Mouse (Mus musculus): ENCODE data around the gene Nol12. TPM values are rescaled to one million over a fixed set of nuclear protein-coding genes. Genes with fewer than 3 reads are reported as not detected.
A peak's percentile ranks its signal among the peaks of the same experiment; 100 is the strongest.

Nol12 gene
- polyA plus RNA-seq, 1 experiment from 2014 or later: 57.4 TPM

DNA sequence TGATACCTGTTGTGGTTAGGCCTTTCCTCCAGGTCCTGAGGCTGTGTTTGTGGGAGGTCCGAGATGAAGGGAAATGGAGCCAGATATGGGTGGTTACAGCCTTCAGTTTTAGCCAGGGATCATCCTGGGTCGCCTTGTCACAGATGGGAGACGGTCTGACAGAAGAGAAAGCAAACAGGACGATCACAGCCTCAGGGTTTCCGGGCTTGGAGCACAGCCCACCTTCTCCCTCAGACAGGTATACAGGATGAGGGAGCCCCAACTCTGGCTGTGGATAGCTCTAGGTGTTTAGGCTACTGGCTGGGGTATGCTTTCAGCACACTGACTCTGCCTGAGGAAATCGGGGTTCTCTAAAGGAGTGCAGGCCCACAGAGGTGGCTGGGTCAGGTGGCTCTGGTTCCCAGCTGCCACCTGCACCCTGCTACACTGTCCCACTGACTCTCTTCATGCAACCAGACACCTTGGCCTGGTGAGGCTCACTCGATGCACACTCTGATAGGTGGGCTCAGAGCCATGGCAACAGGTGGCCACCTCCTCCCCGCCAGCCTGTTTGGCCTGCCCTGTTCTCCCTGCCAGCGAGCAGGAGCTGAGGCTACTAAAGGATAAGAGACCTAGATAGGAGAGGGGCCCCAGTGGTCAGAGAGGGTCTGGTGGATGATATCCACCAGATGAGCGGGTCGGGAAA, 51.9 kb downstream of the Nol12 start:
- Histone ChIP-seq H3K27me3 (no peaks in the 10 kb centered on the region), H3K36me3 (peaks cover 14% of the 10 kb centered on the region), H3K4me1 (peaks cover 45% of the 10 kb centered on the region), H3K9me3 (no peaks in the 10 kb centered on the region), H3K27ac (replicated peaks) (no peak overlapping the region), H3K4me2 (replicated peaks) (no peak overlapping the region), H3K9ac (replicated peaks) (no peak overlapping the region), H3K4me3 (no peak overlapping the region)
- no peak for ATAC-seq (replicated peaks)
- WGBS: 68% methylated on average over 11 of the region's 11 CpGs

DNA sequence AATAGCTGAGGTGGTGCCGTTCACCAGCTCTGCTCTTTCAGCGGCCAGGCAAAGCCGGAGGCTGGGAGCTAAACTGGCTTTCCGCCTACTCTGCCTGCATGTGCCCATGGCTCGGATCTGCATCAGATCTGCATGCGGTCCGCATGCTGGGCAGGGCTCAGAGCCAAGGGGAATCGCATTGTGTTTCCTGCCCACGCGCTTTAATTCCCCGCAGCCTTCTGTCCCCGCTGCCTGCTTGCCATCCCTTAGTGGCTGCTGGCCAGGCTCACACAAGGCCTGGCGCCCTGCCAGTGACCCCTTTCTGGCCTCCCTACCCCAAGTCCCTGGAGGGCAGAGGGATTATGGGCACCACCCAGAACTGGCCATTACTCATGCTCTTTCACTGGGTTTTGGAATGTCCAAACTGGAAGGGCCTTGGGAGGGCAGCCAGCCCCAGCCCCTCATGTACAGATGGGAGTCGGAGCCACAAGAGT, 53.8 kb downstream of the Nol12 start:
- Histone ChIP-seq H3K36me3 (peaks cover 31% of the 10 kb centered on the region), H3K9ac (replicated peaks) (no peak overlapping the region)

DNA sequence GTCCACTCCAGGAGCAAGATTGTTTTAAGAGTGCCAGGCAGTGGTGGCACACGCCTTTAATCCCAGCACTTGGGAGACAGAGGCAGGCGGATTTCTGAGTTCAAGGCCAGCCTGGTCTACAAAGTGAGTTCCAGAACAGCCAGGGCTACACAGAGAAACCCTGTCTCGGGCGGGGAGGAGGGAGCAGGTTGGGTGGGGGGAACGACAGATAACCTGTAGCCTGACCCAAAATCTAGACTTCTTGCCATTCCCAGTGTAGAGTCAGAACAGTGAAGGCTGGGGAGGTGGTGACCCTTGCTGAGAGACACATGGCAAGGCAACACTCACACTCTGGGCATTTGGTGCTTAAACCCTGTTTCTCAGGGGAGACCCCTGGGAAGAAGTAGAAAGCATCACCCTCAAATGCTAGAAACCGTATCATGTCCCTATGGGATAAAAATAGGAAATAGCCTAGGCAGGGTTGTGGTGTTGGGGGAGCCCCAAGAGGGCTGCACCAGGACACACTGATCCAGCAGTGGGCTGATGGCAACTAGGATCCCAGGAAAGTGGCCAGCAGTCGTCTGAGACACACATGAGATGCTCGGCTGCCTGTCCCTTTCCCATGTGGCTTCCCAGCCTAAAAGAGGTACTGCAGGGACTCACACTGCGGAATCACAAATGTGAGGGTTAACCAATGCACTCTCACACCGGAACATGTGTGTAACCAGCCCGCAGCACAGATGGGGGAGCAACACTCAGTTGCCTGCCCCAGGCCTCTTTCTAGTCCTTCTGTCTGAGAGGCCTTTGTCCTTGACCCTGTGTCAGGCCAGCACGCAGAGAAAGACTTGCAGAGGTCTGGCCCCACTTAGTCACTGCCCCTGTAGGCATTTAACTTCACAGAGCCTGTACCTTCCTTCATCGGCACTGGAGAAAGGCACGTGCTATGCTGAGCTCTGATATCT, 54.7 kb downstream of the Nol12 start:
- Histone ChIP-seq H3K4me3 (no peak overlapping the region), H3K36me3 (peaks cover 40% of the 10 kb centered on the region), H3K9me3 (no peaks in the 10 kb centered on the region), H3K27me3 (no peaks in the 10 kb centered on the region), H3K27ac (replicated peaks) (peak overlapping the region; percentile 77), H3K4me2 (replicated peaks) (no peak overlapping the region), H3K9ac (replicated peaks) (no peak overlapping the region), H3K4me1 (peaks cover 24% of the 10 kb centered on the region)
- WGBS: 89% methylated on average over 14 of the region's 14 CpGs
- no peak for ATAC-seq (replicated peaks)

More for the DNA sequence above, 53.8 kb downstream of the Nol12 start:
- 15% methylated on average over 14 of the region's 14 CpGs for WGBS
- Histone ChIP-seq H3K4me1 (peaks cover 30% of the 10 kb centered on the region), H3K4me2 (replicated peaks) (no peak overlapping the region), H3K4me3 (no peak overlapping the region), H3K27me3 (no peaks in the 10 kb centered on the region), H3K27ac (replicated peaks) (peak overlapping the region; percentile 77), H3K9me3 (no peaks in the 10 kb centered on the region)
- ATAC-seq (replicated peaks): peak; percentile 81

DNA sequence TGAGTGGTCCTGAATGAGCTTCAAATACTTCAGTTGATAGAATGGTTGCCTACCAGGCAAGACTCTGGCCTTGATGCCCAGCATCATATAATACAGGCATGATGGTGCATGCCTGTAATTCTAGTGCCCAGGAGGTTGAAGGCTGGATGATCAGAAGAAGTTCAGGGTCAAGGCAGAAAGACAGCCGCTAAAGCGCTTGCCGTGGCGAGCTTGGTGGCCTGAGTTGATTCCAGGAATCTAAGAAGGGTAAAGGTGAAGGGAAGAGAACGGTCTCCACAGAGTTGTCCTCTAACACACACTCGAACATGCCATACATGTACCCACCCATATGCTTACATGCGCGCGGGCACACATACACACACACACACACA, 55.3 kb downstream of the Nol12 start:
- Histone ChIP-seq H3K4me3 (no peak overlapping the region), H3K9ac (replicated peaks) (no peak overlapping the region), H3K4me2 (replicated peaks) (no peak overlapping the region), H3K27me3 (no peaks in the 10 kb centered on the region), H3K27ac (replicated peaks) (no peak overlapping the region), H3K4me1 (peaks cover 24% of the 10 kb centered on the region), H3K36me3 (peaks cover 47% of the 10 kb centered on the region), H3K9me3 (no peaks in the 10 kb centered on the region)
- ATAC-seq (replicated peaks): no peak
- WGBS: 97% methylated on average over 9 of the region's 9 CpGs

DNA sequence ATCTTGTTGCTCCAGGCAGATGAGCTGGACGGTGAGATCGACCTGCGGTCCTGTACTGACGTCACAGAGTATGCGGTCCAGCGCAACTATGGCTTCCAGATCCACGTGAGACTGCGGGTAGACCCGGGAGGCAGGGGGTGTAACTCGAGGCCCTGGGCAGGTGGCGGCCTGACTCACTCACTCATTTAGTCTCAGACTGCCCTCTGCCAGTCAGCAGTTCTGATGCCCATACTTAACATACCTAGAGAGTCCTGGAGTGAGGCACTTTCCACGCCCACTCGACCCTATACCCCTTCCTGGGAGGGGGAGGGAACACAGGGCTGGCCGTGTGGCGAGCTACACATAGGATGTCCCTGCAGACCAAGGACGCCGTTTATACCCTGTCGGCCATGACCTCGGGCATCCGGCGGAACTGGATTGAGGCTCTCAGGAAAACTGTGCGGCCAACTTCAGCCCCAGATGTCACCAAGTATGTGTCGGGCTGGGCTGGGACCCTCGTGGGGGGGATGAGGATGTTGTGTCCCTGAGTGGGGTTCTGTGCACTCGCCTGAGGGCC, 56.3 kb downstream of the Nol12 start:
- H3K4me2 ChIP-seq (replicated peaks): no peak overlapping the region
- no peaks in the 10 kb centered on the region for H3K9me3 ChIP-seq
- no peak for ATAC-seq (replicated peaks)
- H3K27me3 ChIP-seq: no peaks in the 10 kb centered on the region
- 95% methylated on average over 25 of the region's 25 CpGs for WGBS
- H3K27ac ChIP-seq (replicated peaks): no peak overlapping the region
- peaks cover 24% of the 10 kb centered on the region for H3K4me1 ChIP-seq
- H3K36me3 ChIP-seq: peaks cover 50% of the 10 kb centered on the region
- H3K9ac ChIP-seq (replicated peaks): no peak overlapping the region
- H3K4me3 ChIP-seq: no peak overlapping the region

DNA sequence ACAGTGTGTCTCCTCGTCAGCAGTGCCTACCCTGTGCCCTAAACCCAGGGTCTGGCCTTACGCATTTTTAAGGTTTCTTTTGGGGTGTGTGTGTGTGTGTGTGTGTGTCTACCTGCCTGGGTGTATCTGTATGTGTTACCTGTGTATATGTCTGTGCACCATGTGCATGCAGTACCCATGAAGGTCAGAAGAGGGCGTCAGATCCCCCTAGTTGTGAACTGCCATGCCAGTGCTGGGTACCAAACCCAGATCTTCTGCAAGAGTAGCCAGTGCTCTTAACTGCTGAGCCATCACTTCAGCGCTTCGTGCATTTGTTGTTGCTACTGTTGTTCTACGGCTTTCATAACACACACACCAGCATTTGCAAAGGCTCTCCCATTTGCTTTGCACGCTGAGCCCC, 57.5 kb downstream of the Nol12 start:
- 92% methylated on average over 7 of the region's 7 CpGs for WGBS

DNA sequence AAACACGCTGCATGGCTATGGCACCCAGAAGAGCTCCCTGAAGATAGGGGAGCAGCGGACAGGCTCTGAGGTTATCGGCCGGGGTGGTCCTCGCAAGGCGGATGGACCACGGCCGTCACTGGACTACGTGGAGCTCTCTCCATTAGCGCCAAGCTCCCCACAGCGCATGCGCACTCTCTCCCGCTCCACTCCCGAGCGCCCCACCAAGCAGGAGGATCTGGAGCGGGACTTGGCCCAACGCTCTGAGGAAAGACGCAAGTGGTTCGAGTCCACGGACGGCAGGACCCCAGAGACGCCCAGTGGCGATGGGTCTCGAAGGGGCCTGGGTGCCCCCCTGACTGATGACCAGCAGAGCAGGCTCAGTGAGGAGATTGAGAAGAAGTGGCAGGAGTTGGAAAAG, 58.2 kb downstream of the Nol12 start:
- no peak overlapping the region for H3K4me2 ChIP-seq (replicated peaks)
- H3K27me3 ChIP-seq: no peaks in the 10 kb centered on the region
- no peak overlapping the region for H3K9ac ChIP-seq (replicated peaks)
- H3K27ac ChIP-seq (replicated peaks): no peak overlapping the region
- ATAC-seq (replicated peaks): no peak
- H3K4me3 ChIP-seq: no peak overlapping the region
- H3K36me3 ChIP-seq: peaks cover 50% of the 10 kb centered on the region
- H3K4me1 ChIP-seq: peaks cover 9% of the 10 kb centered on the region
- WGBS: 95% methylated on average over 24 of the region's 24 CpGs
- H3K9me3 ChIP-seq: no peaks in the 10 kb centered on the region

More for the DNA sequence above, 57.5 kb downstream of the Nol12 start:
- Histone ChIP-seq H3K9ac (replicated peaks) (no peak overlapping the region), H3K9me3 (no peaks in the 10 kb centered on the region), H3K4me2 (replicated peaks) (no peak overlapping the region), H3K36me3 (peaks cover 50% of the 10 kb centered on the region), H3K4me1 (peaks cover 16% of the 10 kb centered on the region), H3K4me3 (no peak overlapping the region), H3K27me3 (no peaks in the 10 kb centered on the region), H3K27ac (replicated peaks) (no peak overlapping the region)
- no peak for ATAC-seq (replicated peaks)

Small RNA genes lying within 50 kb of the gene (microRNA-seq; reads per million reads assigned to microRNA genes)
- not detected for gene Mir6955

Other genes with a start within 250 kb of the Nol12 start
- gene Elfn2, start 216.2 kb upstream of the Nol12 start, polyA plus RNA-seq (2015; fragmentation: Nextera tagmentation; extraction: Ambion mirVana): 6.2 and 6.8 TPM in 2 replicates
- gene Mfng, start 161.5 kb upstream of the Nol12 start, polyA plus RNA-seq (2015; fragmentation: Nextera tagmentation; extraction: Ambion mirVana): 77.9 and 85.9 TPM in 2 replicates
- gene Card10, start 131.9 kb upstream of the Nol12 start, polyA plus RNA-seq (2015; fragmentation: Nextera tagmentation; extraction: Ambion mirVana): 1.3 and 1.7 TPM in 2 replicates
- gene Cdc42ep1, start 92.3 kb upstream of the Nol12 start, polyA plus RNA-seq (2015; fragmentation: Nextera tagmentation; extraction: Ambion mirVana): 7.6 and 9.0 TPM in 2 replicates
- gene Lgals2, start 79.4 kb upstream of the Nol12 start, polyA plus RNA-seq (2015; fragmentation: Nextera tagmentation; extraction: Ambion mirVana): not detected in 2 replicates
- gene Gga1, start 57.7 kb upstream of the Nol12 start, polyA plus RNA-seq (2015; fragmentation: Nextera tagmentation; extraction: Ambion mirVana): 60.3 and 62.0 TPM in 2 replicates
- gene Gm49510, start 35.3 kb upstream of the Nol12 start, polyA plus RNA-seq (2015; fragmentation: Nextera tagmentation; extraction: Ambion mirVana): not detected in 2 replicates
- gene Sh3bp1, start 35.2 kb upstream of the Nol12 start, polyA plus RNA-seq (2015; fragmentation: Nextera tagmentation; extraction: Ambion mirVana): 3.6 and 5.9 TPM in 2 replicates
- gene Pdxp, start 21.0 kb upstream of the Nol12 start, polyA plus RNA-seq (2015; fragmentation: Nextera tagmentation; extraction: Ambion mirVana): 99.5 and 101 TPM in 2 replicates
- gene Lgals1, start 8.2 kb upstream of the Nol12 start, polyA plus RNA-seq (2015; fragmentation: Nextera tagmentation; extraction: Ambion mirVana): 61.7 and 66.5 TPM in 2 replicates
- 43.3 and 49.9 TPM in 2 replicates for gene Triobp, start 12.8 kb downstream of the Nol12 start, polyA plus RNA-seq (2015; fragmentation: Nextera tagmentation; extraction: Ambion mirVana)
- 470 and 489 TPM in 2 replicates for gene H1f0, start 93.5 kb downstream of the Nol12 start, polyA plus RNA-seq (2015; fragmentation: Nextera tagmentation; extraction: Ambion mirVana)
- not detected in 2 replicates for gene Galr3, start 107.0 kb downstream of the Nol12 start, polyA plus RNA-seq (2015; fragmentation: Nextera tagmentation; extraction: Ambion mirVana)
- gene Ankrd54, start 128.0 kb downstream of the Nol12 start, polyA plus RNA-seq (2015; fragmentation: Nextera tagmentation; extraction: Ambion mirVana): 61.6 and 65.5 TPM in 2 replicates
- gene Eif3l, start 140.2 kb downstream of the Nol12 start, polyA plus RNA-seq (2015; fragmentation: Nextera tagmentation; extraction: Ambion mirVana): 192 and 195 TPM in 2 replicates
- 8.0 and 9.7 TPM in 2 replicates for gene Micall1, start 174.0 kb downstream of the Nol12 start, polyA plus RNA-seq (2015; fragmentation: Nextera tagmentation; extraction: Ambion mirVana)
- gene Polr2f, start 206.1 kb downstream of the Nol12 start, polyA plus RNA-seq (2015; fragmentation: Nextera tagmentation; extraction: Ambion mirVana): 293 and 308 TPM in 2 replicates
- gene 1700088E04Rik, start 206.3 kb downstream of the Nol12 start, polyA plus RNA-seq (2015; fragmentation: Nextera tagmentation; extraction: Ambion mirVana): 11.9 and 16.8 TPM in 2 replicates
- gene Sox10, start 230.3 kb downstream of the Nol12 start, polyA plus RNA-seq (2015; fragmentation: Nextera tagmentation; extraction: Ambion mirVana): 1.7 and 1.9 TPM in 2 replicates

Measured in forebrain, embryonic 15.5 days (tissue).